Mouse (Mus musculus): ENCODE results near the gene Shroom3. TPM values are rescaled to one million over a fixed set of nuclear protein-coding genes. Genes with fewer than 3 reads are reported as not detected.

Shroom3 gene
- total RNA-seq, 2 experiments from 2014 or later, result 8.5 to 9.7 TPM

GRCm38 (mm10) chr5:92850925-92851324 is 167.7 kb downstream of the Shroom3 start:
- DNase-seq, result no peak

- DNase-seq, result no peak
These were observed 171.7 kb downstream of the Shroom3 start for GRCm38 (mm10) chr5:92854983-92855382.

- peak; percentile 36 for DNase-seq
These were observed 173.1 kb downstream of the Shroom3 start for GRCm38 (mm10) chr5:92856346-92856745.

GRCm38 (mm10) chr5:92857177-92857576 is 173.9 kb downstream of the Shroom3 start:
- no peak for DNase-seq

GRCm38 (mm10) chr5:92858104-92858503 is 174.9 kb downstream of the Shroom3 start:
- DNase-seq, result no peak

- no peak for DNase-seq
These were observed 175.3 kb downstream of the Shroom3 start for GRCm38 (mm10) chr5:92858576-92858975.

GRCm38 (mm10) chr5:92861416-92862112 is 178.3 kb downstream of the Shroom3 start:
- DNase-seq, result no peak

GRCm38 (mm10) chr5:92865090-92865489 is 181.9 kb downstream of the Shroom3 start:
- DNase-seq, result no peak

GRCm38 (mm10) chr5:92866546-92866945 is 183.3 kb downstream of the Shroom3 start:
- no peak for DNase-seq

GRCm38 (mm10) chr5:92867253-92867652 is 184.0 kb downstream of the Shroom3 start:
- no peak for DNase-seq

GRCm38 (mm10) chr5:92868231-92868630 is 185.0 kb downstream of the Shroom3 start:
- no peak for DNase-seq

- DNase-seq, result no peak
These were observed 187.8 kb downstream of the Shroom3 start for GRCm38 (mm10) chr5:92871048-92871447.

- DNase-seq, result no peak
These were observed 188.9 kb downstream of the Shroom3 start for GRCm38 (mm10) chr5:92872182-92872581.

- no peak for DNase-seq
These were observed 189.8 kb downstream of the Shroom3 start for GRCm38 (mm10) chr5:92872991-92873390.

- DNase-seq, result no peak
These were observed 190.3 kb downstream of the Shroom3 start for GRCm38 (mm10) chr5:92873518-92873917.

GRCm38 (mm10) chr5:92875836-92876235 is 192.6 kb downstream of the Shroom3 start:
- no peak for DNase-seq

GRCm38 (mm10) chr5:92877104-92877503 is 193.9 kb downstream of the Shroom3 start:
- DNase-seq, result no peak

- no peak for DNase-seq
These were observed 197.2 kb downstream of the Shroom3 start for GRCm38 (mm10) chr5:92880393-92880792.

- DNase-seq, result no peak
These were observed 197.7 kb downstream of the Shroom3 start for GRCm38 (mm10) chr5:92880893-92881292.

GRCm38 (mm10) chr5:92886141-92886540 is 202.9 kb downstream of the Shroom3 start:
- DNase-seq, result peak; percentile 27

- DNase-seq, result peak; percentile 32
These were observed 204.3 kb downstream of the Shroom3 start for GRCm38 (mm10) chr5:92887501-92887900.

GRCm38 (mm10) chr5:92888628-92889241 is 205.5 kb downstream of the Shroom3 start:
- peak; percentile 40 for DNase-seq

GRCm38 (mm10) chr5:92890902-92891301 is 207.7 kb downstream of the Shroom3 start:
- no peak for DNase-seq

- no peak for DNase-seq
These were observed 210.0 kb downstream of the Shroom3 start for GRCm38 (mm10) chr5:92893284-92893683.

Measured in adrenal gland, postnatal 10 days (tissue).